Mouse (Mus musculus): Measurements from ENCODE around the gene Mff. TPM values are rescaled to one million over a fixed set of nuclear protein-coding genes. Genes with fewer than 3 reads are reported as not detected.

Gene Mff
- polyA plus RNA-seq, 1 experiment, result 170 TPM

DNA sequence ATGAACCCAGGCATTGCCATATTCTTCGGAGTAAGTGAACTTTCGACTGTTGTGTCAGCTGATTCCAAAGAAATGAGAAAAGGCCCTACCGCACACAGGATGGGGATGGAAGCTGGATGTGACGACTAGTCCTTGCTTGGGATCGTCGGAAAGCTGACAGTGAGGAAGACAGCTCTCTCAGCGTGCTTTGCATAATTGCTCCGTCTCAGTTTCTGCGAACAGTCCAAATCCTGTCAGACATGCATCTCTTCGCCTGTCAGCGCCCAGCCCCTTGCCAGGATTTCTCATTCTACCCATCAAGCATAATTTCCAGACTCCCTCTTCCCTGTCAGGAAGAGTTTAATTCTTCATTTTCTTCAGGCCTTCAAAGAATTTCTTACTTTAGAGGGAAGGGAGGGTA lies 66.4 kb downstream of the Mff start:
- Histone ChIP-seq H3K27ac (ENCODE audit: insufficient read depth, low read length) (no peak overlapping the region), H3K4me3 (ENCODE audit: low read depth, low read length) (no peak overlapping the region), H3K9me3 (replicated peaks; ENCODE audit: control insufficient read depth, insufficient read depth, low read length, poor library complexity, severe bottlenecking) (no peaks in the 10 kb centered on the region), H3K36me3 (ENCODE audit: control insufficient read depth, insufficient read depth, low read length, poor library complexity, severe bottlenecking) (no peaks in the 10 kb centered on the region), H3K27me3 (ENCODE audit: control insufficient read depth, insufficient read depth, low read length, poor library complexity, severe bottlenecking) (no peaks in the 10 kb centered on the region), H3K4me1 (ENCODE audit: control insufficient read depth, insufficient read depth, low read length) (no peaks in the 10 kb centered on the region), H3K9ac (ENCODE audit: low read depth, poor library complexity, severe bottlenecking) (no peak overlapping the region)
- TF ChIP-seq EP300 (IDR thresholded peaks at IDR 0.05; ENCODE audit: insufficient read depth, low read depth, low read length), result no peak
- no peak for TF ChIP-seq CTCF (IDR thresholded peaks at IDR 0.05; ENCODE audit: low read depth, low read length)

- H3K9ac ChIP-seq (ENCODE audit: low read depth, poor library complexity, severe bottlenecking), result no peak overlapping the region
- no peak overlapping the region for H3K27ac ChIP-seq (ENCODE audit: insufficient read depth, low read length)
- no peaks in the 10 kb centered on the region for H3K27me3 ChIP-seq (ENCODE audit: control insufficient read depth, insufficient read depth, low read length, poor library complexity, severe bottlenecking)
- H3K4me3 ChIP-seq (ENCODE audit: low read depth, low read length), result no peak overlapping the region
- no peaks in the 10 kb centered on the region for H3K36me3 ChIP-seq (ENCODE audit: control insufficient read depth, insufficient read depth, low read length, poor library complexity, severe bottlenecking)
- no peaks in the 10 kb centered on the region for H3K4me1 ChIP-seq (ENCODE audit: control insufficient read depth, insufficient read depth, low read length)
- H3K9me3 ChIP-seq (replicated peaks; ENCODE audit: control insufficient read depth, insufficient read depth, low read length, poor library complexity, severe bottlenecking), result no peaks in the 10 kb centered on the region
- TF ChIP-seq POLR2A (IDR thresholded peaks at IDR 0.05; ENCODE audit: insufficient read depth, low read length), result no peak
- TF ChIP-seq EP300 (IDR thresholded peaks at IDR 0.05; ENCODE audit: insufficient read depth, low read depth, low read length), result no peak
- TF ChIP-seq CTCF (IDR thresholded peaks at IDR 0.05; ENCODE audit: low read depth, low read length), result no peak
Observed at GRCm38 (mm10) chr1:82792238-82792637, 67.5 kb downstream of the Mff start.

DNA sequence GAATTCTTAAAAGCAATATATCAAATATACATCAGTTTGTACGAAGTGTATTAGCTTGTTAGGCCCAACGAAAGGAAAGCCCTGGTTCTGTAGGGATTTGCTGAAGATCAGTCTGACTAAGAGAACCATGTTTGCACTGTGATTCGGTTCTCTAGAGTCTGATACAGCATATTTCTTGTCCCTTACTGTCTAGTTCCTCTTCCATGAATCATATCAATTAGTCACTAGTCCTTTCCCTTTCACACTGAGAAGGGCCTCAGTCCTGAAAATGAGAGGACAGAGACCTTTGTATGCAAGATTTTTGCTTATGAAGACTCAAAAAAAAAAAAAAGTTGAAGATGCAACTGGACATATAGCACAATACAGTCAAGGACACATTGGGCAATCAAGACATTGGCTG lies 68.4 kb downstream of the Mff start:
- Histone ChIP-seq H3K27ac (ENCODE audit: insufficient read depth, low read length) (no peak overlapping the region), H3K9me3 (replicated peaks; ENCODE audit: control insufficient read depth, insufficient read depth, low read length, poor library complexity, severe bottlenecking) (no peaks in the 10 kb centered on the region), H3K36me3 (ENCODE audit: control insufficient read depth, insufficient read depth, low read length, poor library complexity, severe bottlenecking) (no peaks in the 10 kb centered on the region), H3K27me3 (ENCODE audit: control insufficient read depth, insufficient read depth, low read length, poor library complexity, severe bottlenecking) (no peaks in the 10 kb centered on the region), H3K4me3 (ENCODE audit: low read depth, low read length) (no peak overlapping the region), H3K9ac (ENCODE audit: low read depth, poor library complexity, severe bottlenecking) (no peak overlapping the region), H3K4me1 (ENCODE audit: control insufficient read depth, insufficient read depth, low read length) (no peaks in the 10 kb centered on the region)
- TF ChIP-seq POLR2A (IDR thresholded peaks at IDR 0.05; ENCODE audit: insufficient read depth, low read length), result no peak
- no peak for TF ChIP-seq EP300 (IDR thresholded peaks at IDR 0.05; ENCODE audit: insufficient read depth, low read depth, low read length)
- TF ChIP-seq CTCF (IDR thresholded peaks at IDR 0.05; ENCODE audit: low read depth, low read length), result no peak

DNA sequence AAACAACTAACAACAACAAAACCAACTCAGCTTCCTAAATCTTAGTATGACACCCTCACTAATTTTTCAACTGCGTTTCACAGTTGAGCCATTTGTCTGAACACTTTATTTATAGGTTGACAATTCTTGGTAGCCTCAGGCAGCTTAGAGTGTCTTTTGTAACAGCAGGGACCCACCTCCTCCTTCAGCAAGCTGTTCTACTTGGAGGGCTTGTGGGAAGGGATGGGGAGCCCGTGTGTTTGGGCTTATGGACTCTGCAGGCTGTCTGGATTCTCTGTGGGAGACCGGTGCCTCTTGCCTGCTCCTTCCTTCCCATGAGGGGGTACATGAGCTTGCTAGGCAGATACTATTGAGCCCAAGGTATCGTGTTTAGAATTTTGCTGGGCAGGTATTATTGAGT lies 69.3 kb downstream of the Mff start:
- no peaks in the 10 kb centered on the region for H3K4me1 ChIP-seq (ENCODE audit: control insufficient read depth, insufficient read depth, low read length)
- no peak overlapping the region for H3K4me3 ChIP-seq (ENCODE audit: low read depth, low read length)
- H3K9ac ChIP-seq (ENCODE audit: low read depth, poor library complexity, severe bottlenecking), result no peak overlapping the region
- H3K27me3 ChIP-seq (ENCODE audit: control insufficient read depth, insufficient read depth, low read length, poor library complexity, severe bottlenecking), result no peaks in the 10 kb centered on the region
- H3K27ac ChIP-seq (ENCODE audit: insufficient read depth, low read length), result no peak overlapping the region
- no peaks in the 10 kb centered on the region for H3K36me3 ChIP-seq (ENCODE audit: control insufficient read depth, insufficient read depth, low read length, poor library complexity, severe bottlenecking)
- TF ChIP-seq POLR2A (IDR thresholded peaks at IDR 0.05; ENCODE audit: insufficient read depth, low read length), result no peak
- TF ChIP-seq EP300 (IDR thresholded peaks at IDR 0.05; ENCODE audit: insufficient read depth, low read depth, low read length), result no peak
- H3K9me3 ChIP-seq (replicated peaks; ENCODE audit: control insufficient read depth, insufficient read depth, low read length, poor library complexity, severe bottlenecking), result no peaks in the 10 kb centered on the region

DNA sequence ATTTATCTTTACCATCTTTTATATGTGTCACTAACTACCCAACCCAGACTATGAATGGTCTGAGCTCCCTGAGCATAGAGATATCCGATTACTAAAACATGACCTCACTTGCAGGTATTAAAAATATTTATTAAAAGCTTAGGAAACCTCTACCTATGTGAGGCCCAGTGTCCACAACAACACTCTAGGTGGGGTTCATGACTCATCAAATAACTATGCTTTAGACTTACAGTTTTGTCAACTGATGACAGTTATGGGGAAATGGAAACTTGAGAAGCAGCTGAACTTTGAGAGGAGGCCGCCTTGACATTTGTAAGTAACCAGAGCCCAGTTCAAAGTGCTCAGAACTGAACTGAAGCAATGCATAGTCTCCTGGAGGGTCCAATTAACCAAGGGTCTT lies 70.5 kb downstream of the Mff start:
- TF ChIP-seq CTCF (IDR thresholded peaks at IDR 0.05; ENCODE audit: low read depth, low read length), result no peak
- Histone ChIP-seq H3K27me3 (ENCODE audit: control insufficient read depth, insufficient read depth, low read length, poor library complexity, severe bottlenecking) (no peaks in the 10 kb centered on the region), H3K9ac (ENCODE audit: low read depth, poor library complexity, severe bottlenecking) (no peak overlapping the region), H3K4me1 (ENCODE audit: control insufficient read depth, insufficient read depth, low read length) (no peaks in the 10 kb centered on the region), H3K27ac (ENCODE audit: insufficient read depth, low read length) (no peak overlapping the region), H3K4me3 (ENCODE audit: low read depth, low read length) (no peak overlapping the region), H3K36me3 (ENCODE audit: control insufficient read depth, insufficient read depth, low read length, poor library complexity, severe bottlenecking) (no peaks in the 10 kb centered on the region), H3K9me3 (replicated peaks; ENCODE audit: control insufficient read depth, insufficient read depth, low read length, poor library complexity, severe bottlenecking) (no peaks in the 10 kb centered on the region)

DNA sequence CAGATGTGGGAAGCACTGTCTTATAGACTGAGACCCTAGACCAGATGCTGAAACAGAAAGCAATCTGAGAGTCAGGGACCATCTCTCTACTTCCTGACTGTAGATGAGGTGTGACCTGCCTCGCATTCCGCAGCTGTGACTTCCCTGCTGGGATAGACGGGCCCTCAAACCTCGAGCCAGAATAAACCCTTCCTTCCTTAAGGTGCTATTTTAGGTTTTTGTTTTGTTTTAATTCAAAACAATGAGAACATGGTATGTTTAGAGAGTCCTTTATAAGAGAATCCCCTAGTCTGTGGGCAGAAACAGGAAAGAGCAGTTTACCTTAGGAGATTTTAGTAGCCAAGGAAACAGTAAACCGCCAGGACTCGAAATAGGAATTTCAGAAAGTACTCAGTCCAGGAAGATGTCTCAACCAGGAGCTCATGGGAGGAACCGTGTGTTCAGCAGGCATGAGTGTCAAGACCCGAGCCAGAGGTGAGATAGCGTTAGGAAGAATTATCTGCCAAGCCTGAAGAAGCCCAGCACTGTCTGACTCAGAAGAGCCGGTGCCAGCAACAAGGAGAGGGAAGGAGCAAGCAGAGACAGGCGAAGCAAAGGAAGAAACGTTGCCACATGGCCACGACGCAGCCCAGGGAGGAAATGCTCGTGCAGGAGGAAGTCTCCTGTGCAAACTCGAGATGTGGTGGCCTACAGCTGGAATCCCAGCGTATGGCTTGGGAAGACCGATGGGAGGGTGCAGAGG lies 71.2 kb downstream of the Mff start:
- no peaks in the 10 kb centered on the region for H3K9me3 ChIP-seq (replicated peaks; ENCODE audit: control insufficient read depth, insufficient read depth, low read length, poor library complexity, severe bottlenecking)
- no peak overlapping the region for H3K4me3 ChIP-seq (ENCODE audit: low read depth, low read length)
- no peak overlapping the region for H3K9ac ChIP-seq (ENCODE audit: low read depth, poor library complexity, severe bottlenecking)
- H3K4me1 ChIP-seq (ENCODE audit: control insufficient read depth, insufficient read depth, low read length), result no peaks in the 10 kb centered on the region
- H3K27ac ChIP-seq (ENCODE audit: insufficient read depth, low read length), result no peak overlapping the region
- H3K27me3 ChIP-seq (ENCODE audit: control insufficient read depth, insufficient read depth, low read length, poor library complexity, severe bottlenecking), result no peaks in the 10 kb centered on the region
- TF ChIP-seq POLR2A (IDR thresholded peaks at IDR 0.05; ENCODE audit: insufficient read depth, low read length), result no peak
- TF ChIP-seq EP300 (IDR thresholded peaks at IDR 0.05; ENCODE audit: insufficient read depth, low read depth, low read length), result no peak
- no peak for TF ChIP-seq CTCF (IDR thresholded peaks at IDR 0.05; ENCODE audit: low read depth, low read length)
- H3K36me3 ChIP-seq (ENCODE audit: control insufficient read depth, insufficient read depth, low read length, poor library complexity, severe bottlenecking), result no peaks in the 10 kb centered on the region

Measured in ES-Bruce4 (cell line).